Mouse (Mus musculus) urinary bladder, postnatal 25 days (tissue): Measurements from ENCODE around the gene 1110065P20Rik.

Experiments used
- DNase-seq: peaks from one replicate; pipeline ENCODE4 v3.0.0; 2022; ENCODE audit warnings: low spot score

1110065P20Rik gene

GRCm38 (mm10) chr4:124850933-124851658, at the start of gene 1110065P20Rik:
Gene 1110065P20Rik (minus strand): TSS chr4:124851196.
- peak; percentile 70 for DNase-seq

GRCm38 (mm10) chr4:124899906-124900305, 48.9 kb upstream of the 1110065P20Rik start:
- DNase-seq, result no peak

GRCm38 (mm10) chr4:124898428-124898827, 47.4 kb upstream of the 1110065P20Rik start:
- DNase-seq, result no peak

- DNase-seq, result no peak
Observed at GRCm38 (mm10) chr4:124894508-124895428, 43.8 kb upstream of the 1110065P20Rik start.

DNA sequence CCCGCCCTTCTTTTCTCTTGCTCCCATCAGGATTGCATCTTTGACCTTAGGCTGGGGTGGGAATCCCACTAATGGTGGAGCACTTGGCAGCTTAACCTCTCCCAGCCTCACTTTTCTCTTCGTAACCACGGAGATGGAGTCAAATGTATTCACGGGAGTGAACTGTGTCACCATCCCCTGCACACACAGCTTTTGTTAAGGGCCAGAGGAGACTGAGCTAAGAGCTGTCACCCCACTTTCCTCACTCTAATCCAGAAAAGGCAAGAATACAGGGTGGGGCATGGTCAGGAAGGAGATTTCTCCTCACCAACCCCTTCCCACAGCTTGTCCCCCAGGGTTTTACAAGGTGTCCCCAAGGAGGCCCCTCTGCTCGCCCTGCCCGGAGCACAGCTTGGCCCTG, 42.8 kb upstream of the 1110065P20Rik start:
- DNase-seq, result no peak

- DNase-seq, result no peak
Observed at GRCm38 (mm10) chr4:124890831-124891230, 39.8 kb upstream of the 1110065P20Rik start.

GRCm38 (mm10) chr4:124889935-124890334, 38.9 kb upstream of the 1110065P20Rik start:
- DNase-seq, result no peak

DNA sequence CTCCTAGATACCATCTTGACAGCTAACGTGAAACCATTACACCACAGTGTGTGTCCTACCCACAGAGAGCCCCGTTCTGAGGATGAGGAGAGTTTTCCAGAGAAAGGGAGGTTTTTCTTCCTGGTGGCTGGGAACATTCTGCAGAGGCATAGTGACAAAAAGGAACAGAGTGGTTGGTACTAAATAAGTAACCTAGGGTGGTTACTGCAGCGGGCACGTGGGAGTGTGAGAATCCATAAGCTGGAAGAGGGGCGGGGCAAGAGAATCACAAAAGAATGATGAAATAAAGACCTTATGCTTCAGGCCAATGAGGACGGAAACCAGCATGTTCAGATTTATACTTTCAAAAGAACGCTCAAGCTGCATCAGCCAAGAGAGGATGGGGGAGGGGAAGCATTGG, 37.7 kb upstream of the 1110065P20Rik start:
- DNase-seq, result no peak

DNA sequence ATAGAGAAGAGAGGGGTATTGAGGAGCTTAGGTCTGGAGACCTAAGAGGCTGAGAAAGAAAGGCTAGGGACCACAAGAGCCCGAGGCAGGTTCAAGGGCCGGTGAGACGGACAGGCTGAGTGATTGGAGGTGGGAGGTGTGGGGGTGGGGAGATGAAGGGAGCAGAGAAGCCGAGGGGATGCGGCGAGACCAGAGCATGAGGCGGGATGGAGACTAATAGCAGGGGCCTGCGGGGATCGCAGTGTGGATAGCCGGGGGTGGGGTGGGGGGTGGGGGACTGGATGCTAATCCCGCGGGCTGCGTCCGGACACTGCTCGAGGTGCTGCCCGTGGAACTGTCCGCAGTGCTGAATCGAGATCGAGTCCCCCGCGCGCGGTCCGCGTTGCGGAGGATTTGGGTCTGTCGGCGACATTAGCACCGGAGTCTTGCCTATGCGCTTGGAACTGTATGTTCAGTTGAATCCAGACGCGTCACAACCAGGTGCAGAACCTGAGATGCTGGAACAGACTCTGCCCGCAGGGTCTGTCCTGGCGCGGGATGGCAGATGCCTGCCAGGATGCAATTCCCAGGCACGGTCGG, 31.2 kb upstream of the 1110065P20Rik start:
- DNase-seq, result peak; percentile 35

GRCm38 (mm10) chr4:124881341-124881908, 30.4 kb upstream of the 1110065P20Rik start:
- DNase-seq, result no peak

- DNase-seq, result no peak
Observed at GRCm38 (mm10) chr4:124880599-124880998, 29.6 kb upstream of the 1110065P20Rik start, which contains the start of gene Epha10. Gene Epha10 (plus strand): TSS chr4:124880899.

DNA sequence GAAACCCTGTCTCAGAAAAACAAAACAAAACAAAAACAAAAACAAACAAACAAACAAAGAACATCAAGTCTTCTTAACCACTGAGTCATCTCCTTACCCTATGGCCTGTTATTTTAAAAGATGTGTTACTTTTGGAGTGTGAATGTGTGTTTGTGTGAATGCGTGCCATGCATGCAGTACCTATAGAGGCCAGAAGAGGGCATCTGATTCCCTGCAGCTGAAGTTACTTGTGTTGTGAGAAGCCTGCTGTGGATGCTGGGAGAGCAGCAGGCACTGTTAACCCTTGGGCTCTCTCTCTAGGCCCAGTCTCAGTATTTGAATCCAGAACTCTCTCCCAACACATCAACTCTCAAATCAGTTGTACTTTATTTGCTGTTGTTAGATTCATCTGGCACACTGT, 21.7 kb upstream of the 1110065P20Rik start:
- no peak for DNase-seq

DNA sequence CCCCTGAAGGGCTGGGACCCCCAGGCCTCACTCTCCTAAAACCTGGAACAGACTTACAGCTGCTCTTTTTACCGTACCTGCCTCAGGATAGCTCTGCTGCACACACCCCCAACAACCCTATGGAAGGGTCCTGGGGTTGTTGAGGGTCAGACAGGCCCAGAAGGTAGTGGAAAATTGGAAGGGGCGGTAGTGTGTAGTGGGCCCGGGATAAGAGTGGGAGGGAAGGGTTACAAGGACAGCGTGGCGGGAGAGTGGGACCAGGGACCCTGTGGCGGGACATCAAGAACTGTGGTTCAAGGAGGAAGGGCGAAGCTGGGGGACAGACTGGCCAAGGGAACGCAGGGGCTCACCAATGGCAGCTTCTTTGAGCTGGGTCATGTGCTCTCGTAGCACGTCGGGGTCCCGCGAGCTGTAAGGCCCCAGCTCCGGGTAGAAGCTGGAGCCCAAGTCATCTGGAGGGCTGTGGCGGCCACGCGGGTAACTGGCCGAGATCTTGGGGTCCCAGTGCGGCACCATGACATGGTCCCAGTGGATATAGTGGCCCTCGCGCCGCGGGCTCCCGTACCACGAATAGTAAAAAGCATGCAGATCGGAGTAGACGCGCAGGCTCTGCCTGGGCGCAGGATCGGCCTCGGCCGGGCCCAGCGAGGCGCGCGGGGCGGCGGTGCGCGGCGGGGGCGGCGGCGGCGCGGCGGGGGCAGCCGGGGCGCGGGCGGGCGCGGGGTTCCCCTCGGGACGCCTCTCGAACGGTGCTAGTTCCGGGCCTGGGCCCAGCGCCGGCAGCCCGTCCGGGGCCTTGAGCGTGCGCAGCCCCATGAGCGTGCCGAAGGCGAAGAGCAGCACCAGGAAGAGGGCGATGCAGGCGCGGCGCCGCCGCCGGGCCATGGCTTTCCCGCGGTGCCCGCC, 10.5 kb upstream of the 1110065P20Rik start, which contains the start of gene Maneal:
Maneal (minus strand) TSS at position 889 of the 906 bp plus-strand sequence.
- no peak for DNase-seq

- peak; percentile 48 for DNase-seq
Observed at GRCm38 (mm10) chr4:124860446-124860845, 9.4 kb upstream of the 1110065P20Rik start.

DNA sequence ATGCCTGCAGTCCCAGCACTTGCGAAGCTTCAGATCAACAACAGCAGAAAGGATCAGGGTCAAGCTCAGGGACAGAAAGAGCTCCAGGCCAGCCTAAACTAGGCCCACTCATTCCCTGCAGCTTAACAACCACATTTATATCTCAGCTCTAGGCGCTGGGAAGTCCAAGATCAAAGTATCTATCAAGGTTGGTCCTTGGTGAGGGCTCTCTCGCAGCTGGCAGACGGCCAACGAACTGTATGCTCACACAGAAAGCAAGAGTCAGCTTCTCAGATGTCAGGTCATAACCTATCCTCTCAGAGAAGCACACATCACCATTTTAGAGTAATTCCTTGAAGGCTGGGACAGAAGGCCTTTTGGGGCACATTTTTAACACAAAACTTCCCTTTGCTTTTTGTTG, 7.4 kb upstream of the 1110065P20Rik start:
- DNase-seq, result no peak

GRCm38 (mm10) chr4:124856294-124856693, 5.3 kb upstream of the 1110065P20Rik start:
- no peak for DNase-seq

DNA sequence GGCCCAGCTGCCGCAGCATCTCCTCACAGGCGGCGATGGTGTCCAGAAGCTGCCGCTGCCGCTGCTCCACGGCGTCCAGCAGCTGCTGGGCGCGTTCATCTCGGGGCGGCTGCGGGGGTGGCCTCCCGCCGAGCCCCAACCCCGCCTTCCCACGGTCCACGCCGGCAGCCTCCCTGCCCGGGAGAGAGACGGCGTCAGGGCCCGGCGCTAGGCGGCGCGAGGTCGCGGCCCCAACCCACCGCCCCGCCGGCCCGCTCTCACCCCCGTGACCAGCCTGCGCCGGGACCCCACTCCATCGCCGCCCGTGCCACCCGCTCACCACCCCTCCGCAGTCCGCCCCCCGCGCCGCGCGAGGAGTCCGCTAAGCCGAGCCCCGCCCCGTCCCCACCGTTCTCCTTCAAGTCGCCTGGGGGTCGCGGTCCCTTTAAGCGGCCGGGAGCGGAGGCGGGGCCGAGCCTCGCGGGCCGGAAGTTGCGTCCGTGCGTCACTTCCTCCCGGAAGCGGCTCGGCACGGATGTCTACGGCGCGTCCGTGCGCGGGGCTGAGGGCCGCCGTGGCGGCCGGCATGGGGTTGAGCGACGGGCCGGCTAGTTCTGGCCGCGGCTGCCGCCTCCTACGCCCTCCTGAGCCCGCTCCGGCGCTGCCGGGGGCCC, 609 bp downstream of the 1110065P20Rik start, which contains the start of gene Yrdc:
Yrdc (plus strand) TSS at position 419 of the 653 bp plus-strand sequence.
- peak; percentile 93 for DNase-seq

DNA sequence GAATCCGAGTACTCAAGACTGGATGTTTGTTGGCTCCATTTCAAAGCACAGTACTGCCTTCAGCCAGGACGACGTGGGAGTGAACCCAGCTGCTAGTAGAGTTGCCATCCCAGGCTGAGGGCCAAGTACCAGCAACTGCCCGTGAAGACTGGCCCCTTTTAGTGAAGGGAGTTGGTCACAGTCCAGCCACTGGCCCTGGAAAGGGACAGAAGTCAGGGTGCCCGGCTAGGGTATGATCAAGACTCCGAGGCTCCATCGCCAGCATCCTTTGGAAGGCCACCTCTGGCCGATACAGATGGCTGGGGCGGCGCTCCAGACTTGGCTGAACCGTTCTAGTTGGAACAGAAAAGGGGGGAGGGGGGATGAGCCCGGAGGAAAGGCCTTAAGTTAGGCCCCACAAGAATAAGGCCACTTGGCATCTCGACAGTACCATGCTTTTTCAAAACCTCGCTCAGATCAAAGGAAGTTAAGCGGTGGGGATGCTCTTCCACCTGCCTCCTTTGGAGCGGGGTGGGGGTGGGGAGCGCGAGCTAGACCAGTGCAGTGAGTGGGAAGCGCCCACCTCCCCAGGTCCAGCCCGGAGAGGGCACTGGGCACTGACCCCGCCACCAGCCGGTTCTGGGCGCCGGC, 1.2 kb downstream of the 1110065P20Rik start:
- no peak for DNase-seq

GRCm38 (mm10) chr4:124847573-124847972, 3.4 kb downstream of the 1110065P20Rik start:
- peak; percentile 72 for DNase-seq

DNA sequence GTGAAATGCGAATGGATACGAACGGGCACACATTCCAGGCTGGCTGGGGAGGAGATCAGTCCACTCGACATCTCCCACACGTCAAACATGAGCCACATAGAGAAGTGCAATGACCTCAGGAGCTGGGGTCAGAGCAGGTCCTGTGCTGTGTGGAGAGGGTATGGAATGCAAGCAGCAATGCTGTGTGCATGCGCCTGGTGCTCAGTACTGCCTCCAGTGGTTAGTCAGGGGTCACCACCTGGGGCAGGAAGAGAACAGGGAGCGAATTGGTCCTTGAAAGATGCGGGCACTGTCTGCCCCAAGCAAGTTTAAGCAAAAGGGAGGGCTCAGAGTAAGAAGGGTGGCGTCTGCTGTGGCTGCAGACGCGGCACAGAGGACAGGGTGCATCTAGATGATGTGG, 7.5 kb downstream of the 1110065P20Rik start:
- DNase-seq, result peak; percentile 29
